Mouse (Mus musculus): ENCODE measurements around the gene Tanc2.

Gene Tanc2

GRCm38 (mm10) chr11:105835209-105835608, 245.4 kb downstream of the Tanc2 start:
- in situ Hi-C loops (cut with MboI, MseI), result no loop called here

GRCm38 (mm10) chr11:105836344-105836891, 246.6 kb downstream of the Tanc2 start:
- in situ Hi-C loops (cut with MboI, MseI), result no loop called here

- in situ Hi-C loops (cut with MboI, MseI), result no loop called here
Measured at GRCm38 (mm10) chr11:105837962-105838361, 248.2 kb downstream of the Tanc2 start.

DNA sequence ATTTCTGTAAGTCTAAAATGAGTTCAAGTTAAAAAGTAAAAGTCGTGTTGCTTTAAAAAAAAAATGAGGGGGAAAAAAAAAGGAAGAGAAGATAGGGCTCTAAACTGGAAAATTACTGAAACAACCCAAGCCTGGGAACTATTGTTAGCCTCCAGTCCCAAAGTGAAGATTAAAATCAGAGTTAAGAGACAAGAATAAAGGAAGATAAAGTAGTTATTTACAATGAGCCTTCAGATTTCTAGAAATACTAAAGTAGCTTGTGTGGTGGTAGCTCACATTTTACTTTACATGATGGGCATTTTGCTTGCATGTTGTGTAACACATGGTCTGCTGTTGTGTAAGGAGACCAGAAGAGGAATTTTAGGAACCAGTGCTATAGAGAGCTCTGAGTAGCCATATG, 256.1 kb downstream of the Tanc2 start:
- in situ Hi-C loops (cut with MboI, MseI), result no loop called here

- in situ Hi-C loops (cut with MboI, MseI), result no loop called here
Measured at GRCm38 (mm10) chr11:105855504-105855903, 265.7 kb downstream of the Tanc2 start.

DNA sequence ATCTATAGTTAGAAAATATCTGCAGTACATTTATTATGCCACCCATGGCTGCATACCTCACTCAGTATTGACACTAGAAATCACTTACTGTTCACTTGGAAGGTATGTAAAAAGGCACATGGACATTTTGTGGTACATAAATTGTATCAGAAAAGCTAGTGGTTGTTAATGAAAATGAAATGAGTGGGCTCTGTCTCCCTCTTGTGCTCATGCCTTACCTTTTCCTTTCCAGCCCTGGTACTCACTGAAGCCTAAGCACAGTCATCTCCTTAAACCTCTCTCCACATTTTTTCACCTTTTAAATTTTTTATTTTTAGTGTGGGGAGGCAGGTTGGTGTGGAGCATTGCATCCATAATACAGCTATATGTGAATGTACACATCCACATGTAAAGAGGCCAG, 268.3 kb downstream of the Tanc2 start:
- in situ Hi-C loops (cut with MboI, MseI), result no loop called here

GRCm38 (mm10) chr11:105885558-105885957, 295.8 kb downstream of the Tanc2 start:
- in situ Hi-C loops (cut with MboI, MseI), result no loop called here

GRCm38 (mm10) chr11:105887281-105887680, 297.5 kb downstream of the Tanc2 start:
- in situ Hi-C loops (cut with MboI, MseI), result no loop called here

GRCm38 (mm10) chr11:105899151-105899550, 309.4 kb downstream of the Tanc2 start:
- in situ Hi-C loops (cut with MboI, MseI), result no loop called here

DNA sequence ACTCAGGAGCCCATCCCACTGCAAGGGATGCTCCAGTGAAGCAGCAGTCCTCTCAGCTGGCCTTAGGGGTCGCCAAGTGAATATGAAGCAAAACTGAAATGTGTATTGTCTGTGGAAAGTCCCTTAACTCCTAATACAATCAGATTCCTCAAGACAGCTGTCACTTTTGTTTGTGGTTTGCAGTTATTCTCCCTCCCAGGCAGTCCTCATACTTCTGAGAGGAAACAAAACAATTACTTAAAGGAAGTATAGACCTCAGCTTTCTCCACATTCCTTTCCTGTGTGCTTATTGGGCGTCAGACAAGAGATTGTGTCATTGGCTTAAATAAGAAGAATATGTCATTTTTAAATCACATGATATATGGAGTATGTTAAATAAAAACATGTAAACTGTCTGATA, 311.7 kb downstream of the Tanc2 start:
- in situ Hi-C loops (cut with MboI, MseI), result no loop called here

- in situ Hi-C loops (cut with MboI, MseI), result no loop called here
Measured at GRCm38 (mm10) chr11:105902956-105903355, 313.2 kb downstream of the Tanc2 start.

DNA sequence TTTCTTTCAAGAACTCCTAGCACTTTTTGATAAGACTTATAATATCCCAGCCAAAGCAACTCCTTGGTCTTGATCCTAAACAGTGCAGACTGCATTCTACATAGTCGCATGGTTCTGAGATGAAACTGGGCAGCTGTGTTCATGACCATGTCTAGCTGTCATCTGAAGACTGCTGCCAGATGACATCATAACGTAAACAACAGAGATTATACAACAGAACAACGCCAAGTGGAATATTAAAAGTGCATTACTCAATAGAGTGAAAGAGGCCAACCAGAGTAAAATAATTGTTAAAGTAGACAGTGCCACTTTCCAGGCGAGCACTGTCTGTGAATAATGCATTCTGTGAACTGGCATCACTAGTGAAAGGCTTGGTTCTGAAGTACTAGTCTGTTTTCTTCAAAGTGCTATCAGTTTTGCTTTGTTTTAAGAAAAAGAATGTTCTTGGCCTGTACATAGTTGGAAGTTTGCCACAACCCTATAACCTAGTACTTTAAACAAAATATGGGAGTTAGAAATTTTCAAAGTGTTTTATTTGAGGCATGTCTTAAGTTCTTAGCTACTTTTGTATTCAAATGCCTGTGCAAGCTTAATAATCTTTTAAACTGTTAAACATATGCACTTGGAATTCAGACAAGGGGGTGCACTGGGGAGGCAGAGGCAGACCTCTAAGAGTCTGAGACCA, 315.9 kb downstream of the Tanc2 start:
- in situ Hi-C loops (cut with MboI, MseI), result no loop called here

DNA sequence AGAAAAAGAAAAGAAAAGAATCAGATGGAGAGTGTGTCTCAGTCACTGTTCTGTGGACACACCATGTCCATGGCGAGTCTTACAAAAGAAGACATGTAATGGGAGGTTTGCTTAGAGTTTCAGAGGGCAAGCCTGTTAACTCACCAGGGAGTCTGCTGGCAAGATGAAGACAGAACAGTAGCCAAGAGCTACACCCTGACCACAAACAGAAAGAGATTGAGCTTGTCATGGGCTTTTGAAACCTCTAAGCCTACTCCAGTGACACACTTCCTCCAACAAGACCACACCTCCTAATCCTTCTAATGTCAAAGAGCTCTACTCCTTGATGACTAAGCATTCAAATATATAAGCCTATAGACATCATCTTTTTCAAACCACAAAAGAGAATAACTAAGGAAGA, 317.6 kb downstream of the Tanc2 start:
- in situ Hi-C loops (cut with MboI, MseI), result no loop called here

DNA sequence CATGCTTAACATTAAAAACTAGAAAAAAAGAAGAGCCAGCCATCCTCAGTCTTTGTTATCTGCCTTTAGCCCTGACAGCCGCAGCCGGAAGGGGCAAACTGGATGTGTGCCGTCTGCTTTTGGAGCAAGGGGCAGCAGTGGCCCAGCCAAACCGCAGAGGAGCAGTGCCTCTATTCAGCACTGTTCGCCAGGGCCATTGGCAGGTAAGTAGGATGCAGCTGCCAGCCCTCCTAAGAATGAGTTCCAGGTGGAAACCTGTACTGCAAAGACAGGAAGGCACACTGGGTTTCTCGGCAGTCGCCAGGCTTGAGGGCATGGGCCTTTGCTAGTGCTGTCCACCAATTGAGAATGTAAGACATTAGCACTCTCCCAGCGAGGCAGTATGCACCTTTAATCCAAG, 319.1 kb downstream of the Tanc2 start:
- in situ Hi-C loops (cut with MboI, MseI), result no loop called here

DNA sequence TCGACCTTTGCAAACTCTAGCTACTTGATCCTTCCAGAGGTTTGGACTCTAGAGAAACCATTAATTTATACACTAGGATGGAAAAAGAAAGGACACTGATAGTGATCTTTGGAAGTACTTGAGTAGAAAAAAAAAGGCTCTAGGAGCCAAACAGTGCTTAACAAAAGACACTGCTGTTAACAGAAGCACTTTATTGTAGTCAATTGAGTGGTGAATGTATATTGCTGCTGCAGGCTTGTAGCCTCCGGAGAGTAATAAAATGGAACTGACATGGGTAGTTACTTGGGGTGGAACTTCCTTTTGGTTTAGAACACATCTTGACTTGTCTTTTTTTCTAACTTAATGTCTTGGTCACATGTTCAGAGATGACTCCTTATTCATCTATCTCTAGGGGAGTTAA, 319.8 kb downstream of the Tanc2 start:
- in situ Hi-C loops (cut with MboI, MseI), result no loop called here

DNA sequence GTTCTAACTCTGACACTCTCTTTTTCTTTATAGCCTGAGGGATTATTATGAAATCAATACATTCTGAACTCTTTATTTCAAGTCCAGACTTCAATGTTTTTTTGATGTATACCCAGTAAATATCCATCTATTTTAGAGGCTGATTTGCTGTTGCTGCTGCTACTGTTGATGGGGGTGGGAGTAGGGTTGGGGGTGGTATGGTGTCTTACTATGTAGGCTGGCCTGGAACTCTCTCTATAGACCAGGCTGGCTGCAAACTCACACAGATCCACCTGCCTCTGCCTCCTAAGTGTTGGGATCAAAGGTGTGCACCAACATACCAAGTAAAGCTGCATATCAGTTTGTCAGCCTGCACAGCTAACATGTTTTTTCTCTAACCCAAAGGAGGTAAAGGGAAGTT, 321.4 kb downstream of the Tanc2 start:
- in situ Hi-C loops (cut with MboI, MseI), result no loop called here

GRCm38 (mm10) chr11:105911592-105912375, 322.0 kb downstream of the Tanc2 start:
- in situ Hi-C loops (cut with MboI, MseI), result no loop called here

- in situ Hi-C loops (cut with MboI, MseI), result no loop called here
Measured at GRCm38 (mm10) chr11:105913580-105913979, 323.8 kb downstream of the Tanc2 start.

- in situ Hi-C loops (cut with MboI, MseI), result loop anchor here (10.0 kb wide), 1 partner anchor 265 kb away; no protein-coding TSS in a partner anchor
Measured at GRCm38 (mm10) chr11:105920098-105920785, 330.5 kb downstream of the Tanc2 start.

DNA sequence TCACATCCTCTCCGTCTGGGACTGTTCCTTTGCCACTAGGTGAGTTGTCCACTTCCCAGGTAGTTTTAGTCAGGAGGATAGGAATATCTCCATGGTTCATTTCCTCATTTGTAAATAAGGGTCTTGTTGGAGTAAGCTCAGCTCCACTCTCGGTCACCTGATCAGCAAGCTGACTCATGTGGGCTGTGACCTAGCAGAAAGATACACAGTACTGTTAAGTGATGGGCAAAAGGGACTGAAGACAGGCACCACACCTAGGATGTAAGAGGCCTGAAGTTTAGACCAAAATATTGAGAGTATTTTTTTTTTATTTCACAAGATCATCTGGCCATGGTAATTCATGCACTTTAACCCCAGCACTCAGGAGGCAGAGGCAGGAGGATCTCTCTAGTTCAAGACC, 331.1 kb downstream of the Tanc2 start:
- in situ Hi-C loops (cut with MboI, MseI), result loop anchor here (10.0 kb wide), 1 partner anchor 264 kb away; no protein-coding TSS in a partner anchor

- in situ Hi-C loops (cut with MboI, MseI), result loop anchor here (10.0 kb wide), 1 partner anchor 264 kb away; no protein-coding TSS in a partner anchor
Measured at GRCm38 (mm10) chr11:105921275-105921674, 331.5 kb downstream of the Tanc2 start.

All from T-helper 1 cell (primary cell).